Mouse (Mus musculus) common myeloid progenitor, adult 5-6 weeks (primary cell): Measurements from ENCODE around the gene Rph3al. TPM values are rescaled to one million over a fixed set of nuclear protein-coding genes. Genes with fewer than 3 reads are reported as not detected.

ENCODE experiments used
- ATAC-seq: replicated peaks from 2 replicates; pipeline ENCODE4 v1.8.0; 2016; ENCODE audit warnings: low read depth, mild to moderate bottlenecking, moderate TSS enrichment, inconsistent platforms; ENCODE audit not compliant: poor library complexity, severe bottlenecking
- total RNA-seq: library from RNA; stranded (forward); fragments of 200-1000, 187-1606 nt; gene quantifications from 2 replicates; pipeline ENCODE4 v1.2.3, GENCODE M21; 2017

Rph3al gene
- total RNA-seq, 1 experiment from 2014 or later = 1.5 TPM

GRCm38 (mm10) chr11:75954896-75955295, 16.7 kb upstream of the Rph3al start:
- no peak for ATAC-seq

- ATAC-seq = no peak
These were observed 13.7 kb upstream of the Rph3al start for GRCm38 (mm10) chr11:75951895-75952294.

- no peak for ATAC-seq
These were observed 12.2 kb upstream of the Rph3al start for GRCm38 (mm10) chr11:75950459-75950858.

- no peak for ATAC-seq
These were observed 10.6 kb upstream of the Rph3al start for GRCm38 (mm10) chr11:75948789-75949188.

- no peak for ATAC-seq
These were observed 9.0 kb upstream of the Rph3al start for GRCm38 (mm10) chr11:75947223-75947622.

GRCm38 (mm10) chr11:75945805-75946450, 7.7 kb upstream of the Rph3al start:
- peak; percentile 80 for ATAC-seq

- ATAC-seq = peak; percentile 13
These were observed 808 bp downstream of the Rph3al start for GRCm38 (mm10) chr11:75937370-75937871.

GRCm38 (mm10) chr11:75935819-75936430, 2.3 kb downstream of the Rph3al start:
- peak; percentile 92 for ATAC-seq

DNA sequence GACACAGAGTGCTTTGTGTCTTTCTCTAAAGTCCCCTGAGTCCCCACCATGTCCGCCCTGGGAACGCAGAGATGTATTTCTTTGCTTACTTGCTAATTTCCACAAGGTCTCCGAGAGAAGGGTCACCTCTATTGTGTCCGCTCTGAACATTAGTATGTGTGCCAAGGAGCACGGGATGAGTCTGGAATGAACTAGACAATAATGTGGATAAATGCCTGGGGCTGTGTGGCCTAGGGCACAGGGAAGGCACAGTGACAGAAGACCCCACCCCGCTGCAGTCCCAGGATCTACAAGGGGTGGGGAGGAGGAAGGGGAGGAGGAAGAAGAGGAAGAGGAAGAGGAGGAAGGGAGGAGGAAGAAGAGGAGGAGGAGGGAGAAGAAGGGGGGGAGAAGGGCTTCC, 3.8 kb downstream of the Rph3al start:
- ATAC-seq = no peak

- no peak for ATAC-seq
These were observed 4.9 kb downstream of the Rph3al start for GRCm38 (mm10) chr11:75933371-75933770.

GRCm38 (mm10) chr11:75930911-75931678, 7.1 kb downstream of the Rph3al start:
- no peak for ATAC-seq

DNA sequence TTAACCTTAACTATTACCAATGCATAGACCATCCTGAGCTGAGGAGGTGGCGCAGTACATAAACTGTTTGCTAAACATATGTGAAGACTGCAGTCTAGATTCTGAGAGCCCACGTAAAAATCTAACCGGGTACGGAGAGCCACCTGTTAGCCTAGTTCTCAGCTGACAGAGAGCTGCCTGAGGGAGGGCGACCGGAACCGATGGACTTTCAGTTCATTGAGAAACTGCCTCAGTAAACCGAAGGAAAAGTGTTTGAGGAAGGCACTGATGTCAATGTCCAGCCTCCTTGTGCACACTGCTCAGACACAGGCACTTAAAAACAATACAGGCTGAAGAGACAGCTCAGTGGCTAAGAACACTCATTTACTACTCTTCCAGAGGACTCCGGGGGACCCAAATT, 8.0 kb downstream of the Rph3al start:
- ATAC-seq = no peak

- no peak for ATAC-seq
These were observed 10.3 kb downstream of the Rph3al start for GRCm38 (mm10) chr11:75927881-75928280.

DNA sequence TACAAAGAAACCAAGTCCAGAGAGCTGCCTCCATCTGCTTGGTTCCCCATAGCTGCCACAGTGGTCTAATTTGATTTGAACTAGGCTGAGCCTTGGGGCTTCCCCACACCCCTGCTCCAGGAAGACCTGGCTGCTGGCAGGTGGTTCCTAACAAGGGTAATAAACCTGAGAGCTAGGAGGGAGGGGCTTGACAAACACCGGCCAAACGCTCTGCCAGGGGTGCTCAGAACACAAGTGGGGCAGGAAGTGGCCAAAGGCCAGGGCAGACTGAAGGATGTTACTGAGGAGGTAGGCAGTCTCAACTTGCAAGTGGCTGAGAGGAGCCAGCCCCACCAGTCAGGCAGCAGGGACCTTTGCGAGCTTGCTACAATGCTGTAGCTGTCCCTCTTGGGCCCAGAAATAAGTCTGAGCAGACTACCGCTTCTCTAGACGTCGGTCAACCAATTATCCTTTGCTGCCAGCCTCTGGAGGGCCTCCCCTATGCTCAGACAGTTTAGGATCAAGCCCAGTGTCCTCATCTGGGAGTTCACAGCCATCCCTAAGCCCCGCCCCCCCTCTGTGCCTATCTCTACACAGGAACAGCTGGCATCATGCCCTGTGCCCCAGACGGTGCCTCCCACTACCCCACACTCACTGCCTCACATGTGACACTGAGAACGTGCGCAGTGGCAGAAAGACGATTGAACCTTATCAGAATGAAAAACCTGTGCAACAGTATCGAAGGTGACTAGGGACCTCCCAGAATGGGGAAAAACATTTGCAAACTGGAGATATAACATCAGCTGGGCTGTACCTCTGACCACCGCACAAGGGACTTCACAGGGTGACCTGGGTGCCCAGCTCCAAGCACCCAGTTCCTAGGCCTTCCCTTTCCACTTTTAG, 11.6 kb downstream of the Rph3al start:
- peak; percentile 93 for ATAC-seq

GRCm38 (mm10) chr11:75925801-75926200, 12.4 kb downstream of the Rph3al start:
- ATAC-seq = no peak

DNA sequence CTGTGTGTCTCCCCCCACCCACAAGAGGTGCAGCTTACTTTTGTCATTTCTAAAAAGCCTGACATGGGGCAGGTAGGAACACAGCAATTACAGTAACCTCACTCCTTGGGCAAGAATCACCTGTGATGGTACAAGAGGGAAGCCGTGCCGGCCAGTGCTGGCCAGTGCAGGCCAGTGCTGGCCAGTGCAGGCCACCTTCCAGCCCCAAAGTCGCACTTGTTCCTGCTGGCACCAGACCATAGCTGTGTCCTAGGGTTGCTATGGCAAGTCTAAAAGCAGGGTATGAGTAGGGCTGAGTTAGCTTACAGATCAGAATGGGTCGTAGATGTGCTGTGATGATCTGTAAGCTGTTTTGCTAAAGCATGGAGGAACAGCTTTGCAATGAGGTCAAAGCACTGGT, 15.5 kb downstream of the Rph3al start:
- no peak for ATAC-seq

GRCm38 (mm10) chr11:75919139-75919538, 19.1 kb downstream of the Rph3al start:
- ATAC-seq = 0 out of 2 replicates have a peak, but pooled peaks have one; percentile 43

DNA sequence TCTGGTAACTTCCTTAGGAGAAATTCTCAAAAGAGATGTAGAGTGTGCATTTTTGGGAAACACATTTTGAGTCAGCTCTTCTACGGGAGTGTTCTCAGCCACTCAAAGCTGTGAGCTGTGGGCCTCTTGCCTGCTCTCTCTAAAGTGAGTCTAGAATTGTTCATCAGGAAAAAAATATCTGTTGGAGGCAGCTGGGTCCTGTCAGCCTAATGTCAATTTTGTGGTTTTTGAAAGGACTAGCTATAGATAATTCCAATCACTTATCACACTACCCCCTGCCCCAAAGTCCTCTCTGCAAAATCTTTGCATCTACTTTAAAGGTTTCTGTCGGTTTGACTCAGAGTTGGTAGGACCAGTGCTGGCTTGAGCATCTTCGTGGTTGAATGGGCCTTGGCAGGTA, 20.9 kb downstream of the Rph3al start:
- ATAC-seq = no peak

- peak; percentile 84 for ATAC-seq
These were observed 24.3 kb downstream of the Rph3al start for GRCm38 (mm10) chr11:75913953-75914352.
